ENCODE assay signal across 8 mouse cellular contexts in the genomic region with DNA sequence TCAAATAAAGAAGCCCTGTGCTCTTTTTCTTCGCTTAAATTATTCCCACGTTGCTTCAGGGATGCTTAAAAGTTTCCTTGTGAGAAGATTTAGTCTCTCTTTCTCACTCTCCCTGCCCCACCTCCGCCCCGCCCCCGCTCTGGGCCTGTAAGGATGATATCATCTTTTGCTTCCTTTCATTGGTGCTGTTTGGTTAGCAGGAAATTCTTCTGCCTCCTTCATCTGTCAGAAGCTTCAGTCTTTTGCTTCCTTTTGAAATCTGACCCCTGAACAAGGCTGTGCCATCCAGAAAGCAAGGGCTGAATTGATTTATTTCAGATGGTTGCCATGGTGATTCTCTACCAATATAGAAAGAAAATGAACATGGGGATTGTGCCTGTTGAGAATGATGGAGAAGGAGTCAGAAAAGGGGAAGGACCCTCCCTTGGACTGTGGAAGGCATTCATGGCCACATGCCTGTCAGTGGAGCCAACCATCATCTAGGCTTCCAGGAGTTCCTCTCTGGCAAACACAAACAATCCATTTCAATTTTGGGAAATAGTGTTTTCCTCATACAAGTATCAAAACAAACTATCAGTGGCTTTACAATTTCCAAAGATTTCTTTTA.
DNase-seq lines count a peak whose midpoint lies in the region; ATAC-seq lines count a peak whose summit lies in the region.

No protein-coding gene starts in this region.

- peaks cover 32% of the 10 kb centered on the region for H3K4me1 ChIP-seq in forebrain, embryonic 12.5 days

- intact Hi-C loops in left cerebral cortex, postnatal 4 days (cut with DNase I): no loop called here
- intact Hi-C loops in left cerebral cortex, postnatal 14 days (cut with DNase I): no loop called here

- no peak overlapping the region for H3K9ac ChIP-seq in forebrain, embryonic 12.5 days

- WGBS in forebrain, embryonic 12.5 days: 21% methylated on average over 5 of the region's 5 CpGs

- no peaks in the 10 kb centered on the region for H3K36me3 ChIP-seq in forebrain, embryonic 12.5 days (replicated peaks)

- no peak overlapping the region for H3K4me2 ChIP-seq in forebrain, embryonic 12.5 days

- peak; percentile 73 for ATAC-seq in forebrain, embryonic 12.5 days (ENCODE audit: low FRiP score)

- DNase-seq in left cerebral cortex, adult 11 months (ENCODE audit: low spot score): peak; percentile 11
- no peak for DNase-seq in left cerebral cortex, postnatal 4 days
- peak; percentile 48 to 49 for DNase-seq in left cerebral cortex, postnatal 14 days (ENCODE audit: low spot score in 2 of 2)
- peak; percentile 52 for DNase-seq in right cerebral cortex, postnatal 4 days
- no peak for DNase-seq in adrenal gland, adult 8-10 months
- DNase-seq in lung, postnatal 36 days: no peak
- no peak for DNase-seq in kidney, adult 8-10 months

- no peak overlapping the region for H3K4me3 ChIP-seq in forebrain, embryonic 12.5 days (replicated peaks)

- H3K27ac ChIP-seq in forebrain, embryonic 12.5 days: no peak overlapping the region

- no peaks in the 10 kb centered on the region for H3K9me3 ChIP-seq in forebrain, embryonic 12.5 days

- H3K27me3 ChIP-seq in forebrain, embryonic 12.5 days: peaks cover 10% of the 10 kb centered on the region; the same call in 1 of the 2 replicates

Comparison
In these comparisons a context has a peak if more than half of its experiments do, and no peak if none do; other contexts are left out.
1. DNase-seq: peak in left cerebral cortex, adult 11 months (single experiment), left cerebral cortex, postnatal 14 days (2 of 2) and right cerebral cortex, postnatal 4 days (single experiment); none in left cerebral cortex, postnatal 4 days (single experiment), adrenal gland, adult 8-10 months (single experiment), lung, postnatal 36 days (single experiment) and kidney, adult 8-10 months (0 of 2).